Mouse (Mus musculus): Measurements from ENCODE around the gene Phf13.

Gene Phf13

DNA sequence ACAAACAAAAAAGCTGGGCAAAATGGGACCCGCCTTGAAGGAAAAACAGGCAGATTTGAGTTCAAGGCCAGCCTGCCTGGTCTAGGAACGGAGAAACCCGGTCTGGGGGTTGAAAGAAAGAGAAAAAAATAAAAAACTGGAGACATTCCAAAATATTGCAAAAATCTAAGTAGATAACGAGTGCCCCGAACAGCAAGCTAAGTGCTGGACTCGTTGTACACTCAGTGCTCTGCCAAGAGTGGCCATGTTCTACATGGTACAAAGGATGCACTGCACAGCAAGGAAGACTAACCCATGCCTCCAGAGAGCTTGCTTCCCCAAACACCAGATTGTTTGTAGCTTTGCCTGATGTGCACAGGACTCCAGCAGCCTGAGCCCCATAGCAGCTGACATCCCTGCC lies 3.0 kb downstream of the Phf13 start:
- no peak for DNase-seq (ENCODE audit: low spot score in 2 of 2)

DNA sequence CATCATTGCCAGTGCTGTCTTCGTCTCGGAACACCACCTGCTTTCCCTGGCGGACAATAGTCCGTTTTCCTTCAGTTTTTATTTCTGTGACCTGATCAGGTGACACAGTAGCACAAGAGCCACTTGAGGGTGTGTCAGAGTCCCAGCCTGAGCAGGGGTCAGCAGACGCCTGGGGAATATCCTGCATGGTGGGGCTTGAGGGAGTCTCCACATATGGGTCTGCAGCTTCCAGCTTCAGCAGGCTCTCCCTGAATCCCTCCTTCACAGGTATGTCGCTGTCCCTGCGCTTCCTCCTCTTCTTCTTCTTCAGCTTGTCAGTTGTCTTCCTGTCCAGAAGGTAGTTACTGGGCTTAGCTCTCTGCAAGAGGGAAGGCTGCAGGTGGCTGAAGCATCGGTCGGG lies 4.0 kb downstream of the Phf13 start:
- no peak for DNase-seq (ENCODE audit: low spot score in 2 of 2)

DNA sequence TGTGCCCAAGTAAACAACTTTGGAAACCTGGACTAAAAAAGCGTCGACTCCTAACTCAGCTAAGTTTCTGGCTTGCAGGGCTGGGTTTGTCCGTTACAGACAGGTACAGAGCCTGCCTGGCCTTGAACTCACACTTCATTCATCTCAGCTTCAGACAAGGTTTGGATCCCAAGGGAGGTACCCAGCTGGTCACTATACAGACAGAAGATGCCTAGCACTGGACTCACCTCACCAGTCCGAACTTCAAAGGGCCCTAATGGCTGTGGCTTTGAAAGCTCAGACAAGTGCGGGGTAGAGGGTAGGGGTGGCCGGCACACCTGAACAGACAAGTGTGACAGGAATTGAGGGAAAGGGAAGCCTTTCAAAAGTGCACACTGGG lies 7.0 kb downstream of the Phf13 start:
- DNase-seq (ENCODE audit: low spot score in 2 of 2), result no peak

DNA sequence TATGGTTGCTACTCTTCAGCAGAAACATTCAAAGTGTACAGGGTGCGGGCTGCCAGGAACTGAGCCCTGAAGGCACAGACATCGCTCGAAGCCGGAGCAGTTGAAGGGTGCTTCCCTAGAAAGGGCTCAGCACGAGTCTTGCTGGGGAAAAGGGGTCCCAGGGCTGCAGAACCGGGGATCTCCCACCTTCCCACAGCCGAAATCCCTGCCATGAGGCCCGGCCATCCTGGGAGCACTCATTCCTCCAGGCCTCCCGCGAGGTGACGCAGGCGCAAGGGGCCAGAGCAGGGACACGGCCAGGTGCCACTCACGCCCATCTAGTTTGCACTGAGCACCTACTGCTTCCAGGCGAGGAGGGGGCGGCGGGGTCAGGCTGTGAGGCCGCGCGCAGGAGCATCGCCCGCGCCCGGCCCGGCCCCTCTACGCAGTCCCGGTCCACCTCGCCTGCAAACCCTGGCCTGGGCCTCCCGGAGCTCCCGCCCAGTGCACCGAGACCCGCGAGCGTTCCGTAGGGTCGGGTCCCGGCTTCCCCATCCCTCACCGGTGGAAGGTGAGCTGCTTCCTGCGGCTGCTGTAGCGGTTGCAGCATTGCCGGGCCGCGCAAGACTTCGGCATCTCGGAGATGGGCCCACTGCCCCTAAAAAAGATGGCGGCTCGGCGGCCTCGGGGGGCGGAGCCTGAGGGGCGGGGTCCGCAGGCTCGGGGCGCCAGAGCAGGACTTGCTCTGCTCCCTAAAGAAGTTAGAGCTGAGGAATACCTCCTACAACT lies 7.5 kb downstream of the Phf13 start, which contains the start of gene Thap3:
Gene Thap3, minus strand, starts transcription at position 656 of the 768 bp plus-strand sequence.
- DNase-seq (ENCODE audit: low spot score in 2 of 2), result peak; percentile 69 to 81

DNA sequence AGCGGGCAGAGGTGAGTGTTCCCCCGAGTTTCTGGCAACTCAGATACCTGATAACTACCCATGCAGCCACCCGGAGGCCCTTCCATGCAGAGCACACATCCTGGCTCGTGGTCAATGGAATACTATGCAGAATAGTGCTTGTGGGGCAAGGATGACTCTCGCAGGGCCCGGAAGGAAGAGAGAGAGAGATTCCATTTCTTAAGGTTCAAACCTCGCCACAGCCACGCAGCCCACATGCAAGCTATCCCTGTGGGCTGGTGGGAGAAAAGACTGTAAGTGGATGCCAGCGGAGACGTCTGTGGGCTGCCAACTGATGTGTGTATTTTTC lies 8.1 kb downstream of the Phf13 start:
- no peak for DNase-seq (ENCODE audit: low spot score in 2 of 2)

DNA sequence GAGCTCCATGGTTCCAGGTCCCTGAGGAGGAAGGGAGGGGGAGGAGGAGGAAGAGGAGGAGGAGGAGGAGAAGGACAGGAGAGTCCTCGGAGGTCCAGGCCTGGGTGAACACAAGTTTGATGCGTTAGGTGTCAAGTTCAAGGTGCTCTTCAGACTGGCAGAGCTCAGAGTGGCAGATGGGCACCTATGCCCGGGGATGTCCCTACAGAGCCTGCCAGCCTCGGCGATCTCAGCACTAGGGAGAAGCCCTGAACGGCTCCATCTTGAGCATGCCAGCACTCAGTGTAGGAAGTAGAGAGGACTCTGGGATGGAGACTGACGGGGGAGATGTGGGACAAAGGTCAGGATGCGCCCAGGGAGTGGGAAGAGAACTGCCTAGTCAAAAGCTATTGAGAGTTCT lies 9.4 kb downstream of the Phf13 start:
- DNase-seq (ENCODE audit: low spot score in 2 of 2), result no peak

DNA sequence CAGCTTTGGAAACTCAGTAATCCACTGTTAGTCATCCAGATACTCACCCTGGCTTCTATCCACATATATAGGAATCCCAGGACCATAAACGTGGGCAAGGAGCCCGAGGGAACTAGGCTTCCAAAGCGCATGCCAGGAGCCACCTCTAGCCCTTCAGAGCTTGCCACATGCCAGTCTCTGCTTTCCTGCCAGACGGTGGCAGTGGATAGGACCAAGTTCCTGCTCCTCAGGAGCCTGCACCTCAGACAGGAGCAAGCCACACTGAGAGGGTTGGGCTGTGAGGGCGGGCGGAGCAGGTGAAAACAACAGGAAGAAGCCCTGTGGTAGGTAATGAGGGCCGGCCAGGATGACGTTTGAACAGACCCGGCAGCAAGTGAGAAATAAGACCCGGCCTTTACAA lies 10.2 kb downstream of the Phf13 start:
- DNase-seq (ENCODE audit: low spot score in 2 of 2), result no peak

DNA sequence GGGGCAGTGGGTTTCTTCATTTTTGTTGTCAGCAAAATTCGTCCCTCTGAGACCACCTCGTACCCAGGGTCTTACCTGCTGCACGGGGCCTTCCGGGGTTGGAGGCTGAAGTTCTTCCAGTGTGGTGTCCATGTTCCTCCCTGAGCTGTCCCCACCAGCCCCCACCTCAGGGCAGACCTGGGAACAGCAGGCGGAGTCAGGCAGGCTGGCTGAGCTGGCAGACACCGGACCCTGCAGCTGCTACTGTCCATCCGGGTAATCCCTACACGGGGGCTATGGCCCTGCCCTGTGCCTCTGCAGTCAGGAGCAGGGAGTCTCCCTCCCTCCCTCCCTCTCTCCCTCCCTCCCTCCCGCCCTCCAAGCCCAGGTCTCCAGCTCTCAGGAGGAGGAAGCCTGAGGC lies 12.5 kb downstream of the Phf13 start:
- DNase-seq (ENCODE audit: low spot score in 2 of 2), result no peak

DNA sequence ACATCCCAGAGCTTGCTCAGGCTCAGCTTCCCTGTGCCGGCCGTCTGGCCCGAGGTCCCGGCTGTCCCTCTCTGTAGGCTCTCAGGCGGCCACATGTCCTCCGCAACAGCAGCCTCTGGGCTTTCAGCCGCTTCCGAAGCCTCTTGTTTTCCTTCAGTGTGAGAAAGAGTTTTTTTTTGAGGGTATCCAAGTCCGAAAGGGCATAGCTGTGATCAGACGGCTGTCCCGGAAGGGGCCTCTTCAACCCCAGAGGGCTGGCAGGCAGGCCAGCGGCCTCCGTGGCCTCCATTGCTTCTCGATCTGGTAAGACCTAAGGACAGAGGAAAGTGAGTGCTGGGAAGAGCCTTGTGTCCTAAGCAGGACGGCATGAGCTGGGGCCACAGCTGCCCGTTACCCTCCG lies 13.0 kb downstream of the Phf13 start:
- no peak for DNase-seq (ENCODE audit: low spot score in 2 of 2)

DNA sequence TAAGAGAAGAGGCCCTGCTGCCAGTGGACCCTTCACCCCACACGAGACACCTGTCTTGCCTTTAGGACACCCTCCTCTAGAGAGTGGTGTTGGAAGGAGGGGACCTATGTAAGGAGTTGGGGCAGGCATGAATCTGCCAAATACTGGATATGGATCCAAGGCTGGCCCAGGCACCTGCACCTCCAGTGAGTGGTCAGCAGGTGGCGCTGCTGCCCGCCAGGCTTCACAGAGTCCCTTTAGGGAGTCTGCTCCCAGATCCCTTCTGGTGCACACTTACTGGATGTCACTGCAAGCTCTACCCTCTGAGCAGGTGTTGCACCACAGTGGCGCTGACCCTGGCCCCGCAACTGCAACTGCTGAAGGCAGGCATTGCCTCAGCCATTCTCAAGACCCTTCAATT lies 14.7 kb downstream of the Phf13 start:
- DNase-seq (ENCODE audit: low spot score in 2 of 2), result peak; percentile 79 to 82

DNA sequence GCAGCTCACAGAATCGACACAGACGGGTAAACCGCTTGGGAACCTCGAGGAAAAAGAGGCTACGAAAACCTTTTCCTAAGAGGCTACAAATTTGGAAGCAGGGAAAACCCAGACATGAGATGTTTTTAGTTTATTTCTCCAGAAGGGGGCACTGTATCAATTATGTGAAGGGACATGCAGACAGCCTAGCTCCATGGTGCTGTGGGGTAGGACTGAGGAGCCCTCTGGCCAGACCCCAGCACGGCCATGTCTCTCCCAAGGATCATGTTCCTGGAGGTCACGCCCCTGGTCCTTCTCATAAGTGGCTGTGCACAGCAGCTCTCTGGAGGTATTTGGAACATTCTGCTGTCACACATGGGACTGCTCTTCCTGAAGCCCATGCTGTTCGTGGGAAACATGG lies 15.4 kb downstream of the Phf13 start:
- DNase-seq (ENCODE audit: low spot score in 2 of 2), result no peak

DNA sequence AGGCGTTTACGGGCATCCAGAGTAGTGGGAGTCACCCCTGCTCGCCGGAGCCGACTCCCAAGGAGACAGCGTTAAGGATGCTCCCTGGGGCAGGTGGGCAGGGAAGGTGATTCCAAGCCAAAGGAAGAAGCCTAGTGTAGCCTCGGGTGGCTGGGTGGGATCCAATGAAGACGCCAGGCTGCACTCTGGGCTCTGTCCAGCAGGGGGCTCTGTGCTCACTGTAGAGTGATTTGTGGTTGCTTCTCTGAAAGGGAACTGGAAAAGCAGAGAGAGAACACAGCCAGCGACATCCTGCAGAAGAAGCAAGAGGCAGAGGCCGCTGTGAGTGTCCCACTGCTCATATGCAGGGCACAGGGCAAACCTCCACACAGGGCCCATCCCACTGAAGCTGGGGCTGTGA lies 18.3 kb downstream of the Phf13 start:
- peak; percentile 86 to 93 for DNase-seq (ENCODE audit: low spot score in 2 of 2)

DNA sequence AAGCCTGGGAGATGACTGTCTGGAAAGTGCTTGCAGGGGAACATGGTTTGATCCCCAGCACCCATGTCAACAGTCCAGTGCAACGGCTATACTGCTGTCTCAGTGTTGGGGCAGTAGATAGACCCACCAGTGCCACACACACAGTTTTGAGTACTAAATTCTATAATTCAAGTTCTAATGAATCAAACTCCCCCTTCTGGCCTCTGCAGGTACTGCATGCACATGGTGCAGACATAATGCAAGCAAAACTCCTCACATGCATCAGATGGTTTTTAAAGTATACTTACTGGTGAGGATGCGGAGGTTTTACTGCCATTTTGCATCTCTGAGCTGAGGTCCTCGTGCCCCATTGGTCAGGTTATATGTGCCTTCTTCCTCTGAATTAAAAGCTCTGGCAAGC lies 20.6 kb downstream of the Phf13 start:
- DNase-seq (ENCODE audit: low spot score in 2 of 2), result peak; percentile 72 to 87

DNA sequence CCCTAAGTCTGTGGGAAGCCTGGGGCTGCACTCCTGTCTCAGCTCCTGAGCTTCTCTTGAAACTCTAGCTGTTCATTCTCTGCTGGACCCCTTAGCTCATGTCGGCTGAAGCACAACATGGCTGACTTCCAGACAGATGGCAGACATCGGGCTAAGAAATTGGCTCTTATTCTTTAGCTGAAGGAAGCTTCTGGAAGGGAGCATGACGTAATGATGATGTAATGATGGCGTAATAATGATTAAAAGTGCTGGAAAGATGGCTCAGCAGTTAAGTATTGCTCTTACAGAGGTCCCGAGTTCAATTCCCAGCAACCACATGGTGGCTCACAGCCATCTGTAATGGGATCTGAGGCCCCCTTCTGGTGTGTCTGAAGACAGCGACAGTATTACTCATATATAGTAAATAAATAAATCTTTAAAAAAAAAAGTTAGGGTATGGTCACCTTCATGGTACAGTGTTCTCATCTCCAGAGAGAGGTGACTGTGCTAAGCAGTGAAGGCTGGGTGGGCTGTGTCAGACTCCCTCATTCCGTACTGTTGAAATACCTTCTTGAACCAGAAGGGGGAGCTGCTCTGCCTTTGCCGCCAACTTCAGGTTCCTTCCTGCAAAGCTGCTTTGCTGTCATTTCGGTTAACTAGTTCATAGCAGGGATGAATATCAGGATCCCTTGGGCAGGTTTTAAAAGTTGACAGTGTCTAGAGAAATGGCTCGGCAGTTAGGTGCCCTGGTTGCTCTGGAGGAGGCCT lies 23.7 kb downstream of the Phf13 start:
- DNase-seq (ENCODE audit: low spot score in 2 of 2), result peak in 1 of 2 experiments; percentile 64

DNA sequence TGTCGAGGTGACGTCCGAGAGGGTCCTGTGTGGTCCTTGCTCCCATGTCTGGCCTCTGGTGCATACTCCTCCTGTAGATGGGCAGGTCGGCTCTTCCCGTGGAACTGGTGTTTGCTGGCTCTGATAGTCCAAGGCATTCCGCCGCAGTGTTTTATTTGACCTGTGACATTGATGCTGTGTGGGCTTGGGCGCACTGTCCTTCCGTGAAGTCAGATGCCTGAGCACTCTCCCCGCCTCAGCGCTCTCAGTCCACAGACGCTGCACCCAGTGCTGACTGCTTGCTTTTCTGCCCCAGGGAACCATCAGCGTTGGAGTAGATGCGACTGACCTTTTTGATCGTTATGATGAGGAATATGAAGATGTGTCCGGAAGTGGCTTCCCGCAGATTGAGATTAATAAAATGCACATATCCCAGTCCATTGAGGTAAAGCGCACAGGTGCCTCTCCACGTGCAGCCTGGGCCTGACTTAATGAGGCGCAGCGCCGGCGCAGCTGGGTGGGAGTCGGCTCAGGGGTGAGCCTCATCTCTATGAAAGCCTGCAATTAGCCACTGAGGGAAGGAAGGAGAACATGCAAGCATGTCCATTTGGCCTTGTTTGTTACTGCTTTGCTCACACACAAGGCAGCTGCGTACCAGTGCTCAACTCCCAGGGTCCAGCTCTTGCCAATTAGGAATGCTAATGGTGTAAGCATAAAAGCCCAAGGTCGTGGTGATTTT lies 27.7 kb downstream of the Phf13 start:
- DNase-seq (ENCODE audit: low spot score in 2 of 2), result no peak

DNA sequence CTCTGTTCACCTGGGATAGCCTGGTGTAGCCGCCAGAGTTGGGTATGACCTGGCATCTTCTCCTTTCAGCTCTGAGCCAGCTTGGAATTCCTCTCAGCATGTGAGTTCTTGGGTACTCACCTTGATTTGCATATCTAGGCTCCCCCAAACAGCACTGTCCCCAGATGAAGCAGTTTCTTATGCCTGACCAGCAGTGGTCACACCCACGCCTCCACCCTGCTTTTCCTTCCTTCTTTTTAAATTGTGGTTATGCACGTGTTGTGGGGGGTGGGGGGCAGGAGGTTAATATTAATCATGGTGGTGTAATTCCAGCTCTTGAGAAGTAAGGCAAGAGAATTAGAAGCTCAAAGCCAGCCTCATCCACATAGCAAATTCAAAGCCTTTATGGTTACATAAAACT lies 33.2 kb downstream of the Phf13 start:
- peak in 1 of 2 experiments; percentile 60 for DNase-seq (ENCODE audit: low spot score in 2 of 2)

DNA sequence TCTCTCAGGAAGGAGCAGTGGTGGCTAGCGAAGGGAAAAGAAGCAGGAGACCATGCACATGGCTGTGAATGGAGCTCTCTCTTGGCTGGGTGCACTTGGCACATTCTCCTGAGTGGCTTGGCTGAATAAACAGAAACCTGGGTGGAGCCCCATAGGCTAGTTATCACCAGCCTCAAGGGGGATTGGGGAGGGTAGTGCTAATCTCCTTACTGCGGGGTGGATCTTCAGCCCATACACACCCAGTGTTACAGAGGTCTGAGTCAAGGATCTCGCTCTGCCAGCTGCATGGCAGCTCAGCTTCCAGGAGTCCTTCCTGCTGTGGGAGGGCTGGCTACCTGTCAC lies 35.6 kb downstream of the Phf13 start:
- peak; percentile 69 to 70 for DNase-seq (ENCODE audit: low spot score in 2 of 2)

DNA sequence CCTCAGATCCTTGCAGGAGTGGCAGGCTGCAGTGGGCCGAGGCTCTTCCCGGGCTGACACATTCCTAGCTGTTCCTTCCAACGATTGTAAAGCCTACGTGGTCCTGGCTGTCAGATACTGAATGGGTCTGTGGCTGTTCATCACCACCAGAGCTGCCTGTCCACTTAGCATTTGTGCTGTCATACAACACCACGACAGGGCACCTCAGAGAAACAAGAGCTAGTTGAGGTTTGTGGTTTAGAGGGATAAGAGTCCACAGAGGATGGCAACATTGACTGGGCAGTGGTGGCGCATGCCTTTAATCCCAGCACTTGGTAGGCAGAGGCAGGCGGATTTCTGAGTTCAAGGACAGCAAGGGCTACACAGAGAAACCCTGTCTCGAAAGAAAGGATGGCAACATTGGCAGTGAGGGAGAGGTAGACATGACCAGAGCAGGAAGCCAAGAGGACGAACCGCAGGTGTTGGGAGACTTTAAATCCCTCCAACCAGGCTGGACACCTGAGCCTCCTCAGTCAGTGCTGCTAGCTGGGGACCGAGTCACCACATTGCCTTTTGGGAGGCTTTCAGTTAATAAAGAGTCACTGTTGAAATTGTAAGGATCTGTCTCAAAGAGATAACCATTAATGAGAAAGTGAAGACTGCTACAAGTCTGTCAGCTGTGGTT lies 36.1 kb downstream of the Phf13 start:
- DNase-seq (ENCODE audit: low spot score in 2 of 2), result peak in 1 of 2 experiments; percentile 54

DNA sequence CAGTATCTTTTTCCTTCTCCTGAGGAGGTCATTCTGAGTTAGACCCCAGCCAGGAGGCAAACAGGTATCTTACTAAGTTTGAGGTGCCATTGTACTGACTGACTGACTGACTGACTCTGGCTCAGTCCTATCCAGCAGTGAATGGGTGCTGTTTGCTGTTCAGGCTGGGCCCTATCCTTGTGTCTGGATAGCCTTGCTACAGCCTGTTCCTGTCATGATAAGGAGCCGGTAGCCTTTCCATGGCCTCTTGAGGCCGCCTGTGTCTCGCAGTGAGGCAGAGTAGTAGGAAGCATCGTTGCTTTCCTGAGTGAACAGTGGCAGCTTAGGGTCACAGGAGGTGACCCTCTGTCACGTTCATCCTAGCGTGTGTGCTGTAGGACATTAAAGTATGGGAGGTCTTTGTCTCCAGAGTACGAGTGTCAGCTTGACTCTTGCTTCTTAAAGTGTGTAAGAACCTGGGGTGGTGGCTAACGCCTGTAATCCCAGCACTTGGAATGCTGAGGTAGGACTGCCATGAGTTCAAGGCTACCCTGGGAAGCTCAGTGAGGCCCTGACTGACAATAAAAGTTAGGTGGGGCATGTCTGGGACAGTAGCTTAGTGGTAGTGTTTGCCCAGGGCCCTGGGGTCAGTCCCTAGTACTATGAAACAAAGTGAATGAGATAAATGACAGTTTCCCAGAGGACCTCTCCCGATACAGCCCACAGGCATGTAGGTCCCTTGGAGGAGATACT lies 38.3 kb downstream of the Phf13 start:
- DNase-seq (ENCODE audit: low spot score in 2 of 2), result peak; percentile 51 to 57

DNA sequence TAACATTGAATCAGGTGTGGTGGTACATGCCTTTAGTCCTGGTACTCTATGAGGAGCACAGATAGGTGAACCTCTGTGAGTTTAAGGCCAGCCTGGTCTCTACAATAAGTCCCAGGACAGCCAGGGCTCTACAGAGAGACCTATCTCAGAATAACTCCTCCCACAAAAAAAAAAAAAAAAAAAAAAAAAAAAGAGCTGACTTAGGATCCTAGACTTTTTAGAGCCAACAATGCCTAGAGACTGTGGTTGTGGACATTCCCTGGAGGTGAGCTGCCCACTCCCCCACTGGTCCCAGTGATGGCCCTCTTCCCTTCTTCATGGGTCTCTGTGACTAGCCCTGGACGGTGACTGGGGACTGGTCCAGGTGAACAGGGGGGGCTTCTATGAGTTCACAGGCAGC lies 40.3 kb downstream of the Phf13 start:
- DNase-seq (ENCODE audit: low spot score in 2 of 2), result no peak

DNA sequence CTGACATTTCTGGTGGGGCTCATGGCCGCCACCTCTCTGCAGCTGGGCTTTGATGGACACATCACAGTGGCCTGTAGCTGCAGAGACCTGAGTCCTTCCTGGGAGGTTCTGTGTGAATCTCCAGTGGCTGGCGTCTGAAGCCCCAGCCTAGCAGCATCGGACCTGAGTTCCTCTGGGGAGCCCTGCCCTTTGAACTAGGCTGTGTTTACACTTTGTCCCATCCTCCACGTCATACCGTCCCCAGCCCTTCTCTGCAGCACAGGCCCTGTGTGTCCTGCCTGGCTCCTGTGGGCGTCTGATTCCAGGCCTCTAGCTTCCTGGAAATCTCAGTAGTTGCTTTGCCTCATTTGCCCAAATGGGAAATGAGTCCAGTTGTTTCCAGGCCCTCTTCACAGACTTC lies 42.8 kb downstream of the Phf13 start:
- DNase-seq (ENCODE audit: low spot score in 2 of 2), result no peak
